Mouse (Mus musculus): ENCODE data around the gene B4galt5. TPM values are rescaled to one million over a fixed set of nuclear protein-coding genes. Genes with fewer than 3 reads are reported as not detected.

B4galt5 gene
- polyA plus RNA-seq, 1 experiment from 2014 or later, result 58.7 TPM

DNA sequence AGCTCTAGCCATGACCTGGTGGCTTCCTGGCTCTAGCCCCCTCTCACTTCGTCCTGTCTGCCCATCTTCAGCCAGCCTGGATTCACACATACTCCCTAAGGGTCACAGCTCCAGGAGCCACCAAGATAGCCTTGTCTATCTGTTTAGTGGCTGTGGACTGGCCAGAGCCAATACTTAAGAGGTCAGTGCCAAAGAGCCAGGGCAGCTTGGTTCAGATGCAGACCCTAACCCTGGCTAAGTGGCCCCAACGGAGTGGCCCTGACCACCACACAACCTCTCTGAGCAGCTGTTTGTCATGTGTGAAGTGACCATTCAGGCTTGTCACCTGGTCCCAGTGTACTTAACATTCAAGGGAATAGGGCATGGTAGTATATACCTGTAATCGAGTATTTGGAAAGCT is 78.5 kb downstream of the B4galt5 start:
- no peak for ATAC-seq
- ChIA-PET CTCF (interaction anchor here (0.8 to 1.5 kb wide), 5 partner anchors 8 to 198 kb away, joined by 3 to 6 read pairs (median 4); no protein-coding TSS in a partner anchor), POLR2A (interaction anchor here (0.6 kb wide), 1 partner anchor 11 kb away, joined by 4 read pairs; no protein-coding TSS in a partner anchor)
- no peaks in the 10 kb centered on the region for H3K27me3 ChIP-seq
- no peak for TF ChIP-seq CTCF (IDR thresholded peaks at IDR 0.05)
- in situ Hi-C loops (cut with MboI; ENCODE audit: low pct_unique_long_range_greater_than_20kb), result no loop called here
- DNase-seq (ENCODE audit: low read depth, low spot score), result no peak

DNA sequence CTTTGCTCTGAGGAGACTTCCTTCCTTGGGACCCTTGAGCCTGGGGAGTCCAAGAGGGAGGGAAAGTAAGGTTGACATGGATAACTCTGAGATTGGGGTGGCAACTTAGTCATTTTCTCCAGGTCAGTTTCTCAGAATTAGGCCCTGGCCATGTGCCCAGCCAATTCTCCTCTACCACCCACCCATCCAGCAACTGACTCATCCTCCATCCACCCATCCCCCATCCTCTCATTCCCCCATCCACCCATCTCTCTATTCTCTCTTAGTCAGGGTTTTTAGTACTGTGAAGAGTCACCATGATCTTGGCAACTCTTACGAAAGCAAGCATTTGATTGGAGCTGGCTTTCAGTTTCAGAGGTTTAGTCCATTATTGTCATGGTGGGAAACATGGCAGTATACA is 80.3 kb downstream of the B4galt5 start:
- CTCF ChIA-PET, result interaction anchor here (0.6 to 2.4 kb wide), 4 partner anchors 10 to 584 kb away, joined by 3 to 7 read pairs (median 4); no protein-coding TSS in a partner anchor
- POLR2A ChIA-PET, result no interaction called here
- in situ Hi-C loops (cut with MboI; ENCODE audit: low pct_unique_long_range_greater_than_20kb), result no loop called here
- no peak for TF ChIP-seq CTCF (IDR thresholded peaks at IDR 0.05)
- DNase-seq (ENCODE audit: low read depth, low spot score) (no peak), ATAC-seq (no peak)
- H3K27me3 ChIP-seq, result no peaks in the 10 kb centered on the region

DNA sequence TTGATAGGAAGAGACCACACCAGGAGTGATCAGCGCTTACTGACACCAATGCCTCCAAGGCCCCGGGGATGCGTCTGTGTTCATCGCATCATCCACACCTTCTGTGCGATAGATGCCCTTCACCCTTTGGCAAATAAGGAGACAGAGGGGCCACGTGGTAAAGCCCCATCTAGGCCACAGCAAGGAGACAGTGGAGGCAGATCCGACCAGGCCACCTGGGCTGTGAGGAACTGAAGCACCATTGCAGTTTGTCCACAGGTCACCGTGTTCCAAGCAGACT is 80.6 kb downstream of the B4galt5 start:
- ChIA-PET CTCF (interaction anchor here (1.5 to 2.4 kb wide), 3 partner anchors 10 to 197 kb away, joined by 3 to 7 read pairs (median 4); no protein-coding TSS in a partner anchor), POLR2A (no interaction called here)
- ATAC-seq (no peak), DNase-seq (ENCODE audit: low read depth, low spot score) (no peak)
- in situ Hi-C loops (cut with MboI; ENCODE audit: low pct_unique_long_range_greater_than_20kb), result no loop called here
- no peak for TF ChIP-seq CTCF (IDR thresholded peaks at IDR 0.05)
- H3K27me3 ChIP-seq, result no peaks in the 10 kb centered on the region

DNA sequence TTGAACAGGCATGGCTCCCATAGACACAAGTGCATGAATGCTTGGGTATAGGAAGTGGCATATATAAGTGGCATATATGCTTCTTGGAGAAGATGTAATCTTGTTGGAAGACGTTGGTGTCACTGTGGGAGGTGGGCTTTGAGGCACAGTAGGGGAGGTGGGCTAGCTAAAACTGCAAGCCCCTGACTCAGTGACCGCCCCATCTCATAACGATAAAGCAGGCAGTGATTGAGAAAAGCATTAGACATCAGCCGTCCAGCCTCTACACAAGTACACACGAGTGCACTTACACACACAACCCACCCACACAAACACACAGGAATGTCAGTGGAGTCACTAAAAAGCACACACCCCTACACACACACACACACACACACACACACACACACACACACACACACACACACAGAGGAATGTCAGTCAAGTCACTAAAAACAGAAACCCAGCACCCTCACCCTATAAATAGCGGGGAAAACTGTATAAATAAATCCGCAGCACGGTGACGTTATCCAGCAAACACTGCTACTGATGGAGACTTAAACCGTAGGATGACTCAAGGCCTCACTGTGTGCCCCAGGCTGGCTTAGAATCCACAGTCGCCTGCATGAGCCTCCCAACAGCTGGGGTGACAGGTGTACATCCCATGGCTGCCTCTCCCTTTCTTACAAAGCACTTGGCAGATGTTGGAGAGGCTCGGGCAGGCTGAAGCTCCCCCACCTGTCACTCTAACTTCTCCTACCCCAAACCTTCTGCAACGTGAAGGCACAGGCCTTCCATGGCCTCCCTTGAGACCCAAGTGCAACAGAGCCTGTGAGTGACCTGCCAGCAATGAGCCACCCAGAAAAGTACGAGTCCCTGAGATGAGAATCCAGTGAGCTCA is 81.2 kb downstream of the B4galt5 start:
- in situ Hi-C loops (cut with MboI; ENCODE audit: low pct_unique_long_range_greater_than_20kb), result no loop called here
- CTCF ChIA-PET, result interaction anchor here (1.5 to 2.4 kb wide), 3 partner anchors 11 to 196 kb away, joined by 3 to 7 read pairs (median 4); no protein-coding TSS in a partner anchor
- H3K27me3 ChIP-seq, result no peaks in the 10 kb centered on the region
- TF ChIP-seq CTCF (IDR thresholded peaks at IDR 0.05), result no peak
- DNase-seq (ENCODE audit: low read depth, low spot score) (no peak), ATAC-seq (no peak)
- POLR2A ChIA-PET, result no interaction called here

GRCm38 (mm10) chr2:167266231-167266630 is 82.8 kb downstream of the B4galt5 start:
- ChIA-PET CTCF (no interaction called here), POLR2A (no interaction called here)
- ATAC-seq, result no peak

GRCm38 (mm10) chr2:167265806-167266205 is 83.2 kb downstream of the B4galt5 start:
- in situ Hi-C loops (cut with MboI; ENCODE audit: low pct_unique_long_range_greater_than_20kb), result no loop called here
- H3K27me3 ChIP-seq, result no peaks in the 10 kb centered on the region
- no peak for TF ChIP-seq CTCF (IDR thresholded peaks at IDR 0.05)
- ATAC-seq (no peak), DNase-seq (ENCODE audit: low read depth, low spot score) (no peak)
- POLR2A ChIA-PET, result no interaction called here
- CTCF ChIA-PET, result no interaction called here

More at GRCm38 (mm10) chr2:167266231-167266630, 82.8 kb downstream of the B4galt5 start:
- no peak for DNase-seq (ENCODE audit: low read depth, low spot score)
- no peak for TF ChIP-seq CTCF (IDR thresholded peaks at IDR 0.05)
- in situ Hi-C loops (cut with MboI; ENCODE audit: low pct_unique_long_range_greater_than_20kb), result no loop called here
- no peaks in the 10 kb centered on the region for H3K27me3 ChIP-seq

DNA sequence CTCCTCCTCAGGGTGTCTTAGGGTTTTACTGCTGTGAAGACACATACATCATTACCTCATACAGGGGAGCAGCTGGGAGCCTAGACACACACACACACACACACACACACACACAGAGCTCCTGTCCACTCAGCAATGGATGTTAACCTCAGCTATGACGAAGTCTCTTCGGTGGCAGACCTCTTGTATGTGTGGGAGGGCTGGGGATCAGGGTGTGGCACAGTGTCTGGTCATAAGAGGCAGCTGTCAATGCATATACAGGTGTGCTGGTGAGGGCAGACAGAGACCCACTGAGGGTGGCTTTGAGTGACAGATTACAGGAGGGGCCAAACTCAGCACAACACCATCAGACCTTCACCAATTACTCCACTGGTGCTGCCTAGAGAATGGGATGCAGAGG is 84.0 kb downstream of the B4galt5 start:
- DNase-seq (ENCODE audit: low read depth, low spot score), result no peak
- TF ChIP-seq CTCF (IDR thresholded peaks at IDR 0.05), result no peak
- in situ Hi-C loops (cut with MboI; ENCODE audit: low pct_unique_long_range_greater_than_20kb), result no loop called here
- POLR2A ChIA-PET, result interaction anchor here (1.0 kb wide), 1 partner anchor 18 kb away, joined by 5 read pairs; no protein-coding TSS in a partner anchor
- no peak for ATAC-seq
- H3K27me3 ChIP-seq, result no peaks in the 10 kb centered on the region
- CTCF ChIA-PET, result interaction anchor here (5.1 kb wide), 1 partner anchor 14 kb away, joined by 23 read pairs; no protein-coding TSS in a partner anchor

DNA sequence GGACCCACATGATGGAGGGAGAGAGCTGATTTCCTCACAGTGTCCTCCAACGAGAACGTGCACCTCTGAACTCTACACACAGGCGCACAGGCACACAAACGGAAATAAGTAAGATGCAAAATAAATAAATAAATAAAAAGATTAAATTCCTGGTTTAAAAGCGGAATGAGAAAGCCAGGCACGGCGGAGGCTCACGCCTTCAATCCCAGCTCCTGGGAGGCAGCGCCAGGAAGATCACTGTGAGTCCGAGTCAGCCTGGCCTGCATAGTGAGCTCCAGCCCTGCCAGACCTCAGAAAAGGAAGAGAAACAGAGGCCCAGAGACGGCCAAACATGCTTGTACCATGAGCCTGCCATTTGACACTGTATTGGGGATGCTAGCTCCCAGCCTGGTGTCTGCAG is 85.1 kb downstream of the B4galt5 start:
- TF ChIP-seq CTCF (IDR thresholded peaks at IDR 0.05), result no peak
- ChIA-PET POLR2A (interaction anchor here (1.0 kb wide), 1 partner anchor 17 kb away, joined by 5 read pairs; no protein-coding TSS in a partner anchor), CTCF (interaction anchor here (1.8 to 5.1 kb wide), 2 partner anchors 15 to 44 kb away, joined by 5 to 23 read pairs; no protein-coding TSS in a partner anchor)
- ATAC-seq, result no peak
- no peak for DNase-seq (ENCODE audit: low read depth, low spot score)
- in situ Hi-C loops (cut with MboI; ENCODE audit: low pct_unique_long_range_greater_than_20kb), result no loop called here
- H3K27me3 ChIP-seq, result no peaks in the 10 kb centered on the region

DNA sequence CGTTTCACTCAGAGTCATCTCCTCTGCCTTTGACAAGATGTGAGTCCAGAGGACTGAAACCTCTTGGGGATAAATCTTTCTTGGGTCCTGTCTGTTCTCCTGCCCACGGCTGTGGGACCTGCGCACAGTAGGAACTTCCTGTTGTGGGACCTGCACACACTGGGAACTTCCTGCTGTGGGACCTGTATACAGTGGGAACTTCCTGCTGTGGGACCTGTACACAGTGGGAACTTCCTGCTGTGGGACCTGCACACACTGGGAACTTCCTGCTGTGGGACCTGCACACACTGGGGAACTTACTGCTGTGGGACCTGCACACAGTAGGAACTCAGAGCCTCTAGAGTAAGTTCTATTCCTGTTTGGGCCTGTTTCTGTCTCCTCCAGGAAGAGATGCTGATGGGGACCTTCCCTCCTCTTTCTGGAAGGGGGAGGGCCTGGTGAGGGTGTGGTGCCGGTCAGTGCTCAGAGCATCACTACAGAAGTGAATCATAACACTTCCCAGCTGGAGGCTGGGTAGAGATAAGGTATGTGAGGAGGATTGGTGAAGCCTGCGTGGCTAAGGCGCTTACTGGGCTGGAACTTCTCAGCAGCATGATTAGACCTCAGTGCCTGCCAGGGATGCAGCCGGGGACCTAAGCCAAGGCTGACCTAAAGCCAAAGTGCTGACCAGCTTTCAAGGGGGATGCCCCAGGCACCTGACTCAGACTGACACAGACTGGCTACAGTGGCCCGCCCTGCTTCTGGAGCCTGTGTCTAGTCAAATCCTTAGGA is 85.8 kb downstream of the B4galt5 start:
- no peaks in the 10 kb centered on the region for H3K27me3 ChIP-seq
- ChIA-PET POLR2A (no interaction called here), CTCF (interaction anchor here (1.8 to 5.1 kb wide), 3 partner anchors 16 to 43 kb away, joined by 5 to 23 read pairs (median 9); no protein-coding TSS in a partner anchor)
- peak; percentile 92 for ATAC-seq
- no peak for TF ChIP-seq CTCF (IDR thresholded peaks at IDR 0.05)
- DNase-seq (ENCODE audit: low read depth, low spot score), result peak; percentile 95
- in situ Hi-C loops (cut with MboI; ENCODE audit: low pct_unique_long_range_greater_than_20kb), result no loop called here

DNA sequence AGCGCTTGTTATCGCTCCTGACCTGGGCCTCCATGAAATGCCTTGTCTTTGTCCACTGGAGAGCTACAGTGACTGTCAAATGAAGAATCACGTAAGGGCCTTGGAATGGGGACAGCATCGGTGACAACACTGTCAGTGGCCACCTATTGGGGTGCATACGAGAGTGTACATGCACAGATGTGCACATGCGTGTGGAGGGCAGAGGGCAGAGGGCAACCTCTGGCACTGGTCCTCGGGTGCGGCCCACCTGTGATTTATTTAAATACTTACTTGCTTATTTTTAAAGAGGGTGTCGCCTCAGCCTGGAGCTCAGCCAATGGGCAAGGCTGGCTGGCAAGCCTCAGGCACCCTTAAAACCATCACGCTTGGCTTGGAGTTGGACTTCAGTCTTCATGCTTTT is 86.5 kb downstream of the B4galt5 start:
- no peak for TF ChIP-seq CTCF (IDR thresholded peaks at IDR 0.05)
- CTCF ChIA-PET, result interaction anchor here (2.2 to 5.1 kb wide), 2 partner anchors 17 to 40 kb away, joined by 9 to 23 read pairs; no protein-coding TSS in a partner anchor
- no peak for DNase-seq (ENCODE audit: low read depth, low spot score)
- in situ Hi-C loops (cut with MboI; ENCODE audit: low pct_unique_long_range_greater_than_20kb), result no loop called here
- no peaks in the 10 kb centered on the region for H3K27me3 ChIP-seq
- no peak for ATAC-seq
- POLR2A ChIA-PET, result no interaction called here
